Mouse (Mus musculus) macrophage (primary cell): ENCODE measurements around the gene Prl6a1. TPM values are rescaled to one million over a fixed set of nuclear protein-coding genes. Genes with fewer than 3 reads are reported as not detected.

Source experiments
- H3K27ac ChIP-seq: fragments of 350-480 bp; formaldehyde crosslinking; 2 replicates; pipeline ENCODE4 v1.9.0; 2021
- H3K36me3 ChIP-seq: fragments of 350-480 bp; formaldehyde crosslinking; 2 replicates; pipeline ENCODE4 v1.9.0; 2021; ENCODE audit errors: inconsistent target
- H3K4me3 ChIP-seq: fragments of 350-480 bp; formaldehyde crosslinking; 2 replicates; pipeline ENCODE4 v1.9.0; 2021; ENCODE audit errors: inconsistent target
- H3K79me2 ChIP-seq: fragments of 350-480 bp; formaldehyde crosslinking; 2 replicates; pipeline ENCODE4 v1.9.0; 2021; ENCODE audit errors: inconsistent target
- WGBS: methylation state at CpG from one replicate; pipeline ENCODE4 v1.1.7; 2026; ENCODE audit warnings: inconsistent platforms; ENCODE audit not compliant: missing documents; 5-methylcytosine and 5-hydroxymethylcytosine counted together
- polyA plus RNA-seq: library from polyadenylated mRNA; stranded (reverse); fragments of 250-400 nt; gene quantifications from 3 replicates; pipeline ENCODE4 v1.2.4, GENCODE M21; 2018; ENCODE audit warnings: inconsistent platforms
- total RNA-seq, 78 experiments: library from RNA; depleted of rRNA; stranded (reverse); fragments of 250-400 nt; gene quantifications; 1 replicate in 9 of 78; 2 replicates in 24 of 78; 3 replicates in 43 of 78; 4 replicates in 2 of 78; pipeline ENCODE4 v1.2.4; 2018; ENCODE audit warnings: inconsistent platforms in 56 of 78

Gene Prl6a1
- total RNA-seq (2018; cell fraction: chromatin; rRNA removed): not detected
- not detected for total RNA-seq (2018; cell fraction: cytosol; rRNA removed)
- not detected for total RNA-seq (2018; cell fraction: nucleus; rRNA removed)
- not detected in 3 replicates for polyA plus RNA-seq

- 64% methylated on average over 7 of the region's 7 CpGs for WGBS
- no peaks in the 10 kb centered on the region for H3K36me3 ChIP-seq
Measured at GRCm38 (mm10) chr13:27312334-27313225, at the start of gene Prl6a1. TSS of gene Prl6a1 (plus strand) at chr13:27312627.

DNA sequence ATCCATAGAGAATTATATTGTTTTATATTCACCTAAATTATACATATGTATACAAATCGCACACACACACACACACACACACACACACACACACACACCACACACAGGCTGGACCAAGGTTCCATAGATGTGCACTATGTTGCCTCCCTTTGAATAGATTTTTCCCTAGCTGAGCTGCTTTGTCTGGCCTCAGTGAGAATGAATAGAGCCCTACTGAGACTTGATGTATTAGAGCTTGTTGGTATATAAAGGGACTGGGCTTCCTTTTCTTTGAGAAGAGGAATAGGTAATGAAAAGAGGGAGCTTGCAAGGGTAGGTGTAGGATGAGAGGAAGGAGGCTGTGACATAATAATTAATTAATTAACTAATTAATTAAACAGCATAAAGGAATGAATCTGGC lies 22.6 kb downstream of the Prl6a1 start:
- Histone ChIP-seq H3K79me2 (no peaks in the 10 kb centered on the region), H3K27ac (no peak overlapping the region), H3K36me3 (no peaks in the 10 kb centered on the region), H3K4me3 (no peak overlapping the region)
- no CpG with 5 or more reads among the region's 1 CpGs for WGBS

More at GRCm38 (mm10) chr13:27312334-27313225, at the start of gene Prl6a1:
- no peaks in the 10 kb centered on the region for H3K79me2 ChIP-seq
- no peak within 1 kb of the TSS for H3K27ac ChIP-seq
- H3K4me3 ChIP-seq: no peak within 1 kb of the TSS

DNA sequence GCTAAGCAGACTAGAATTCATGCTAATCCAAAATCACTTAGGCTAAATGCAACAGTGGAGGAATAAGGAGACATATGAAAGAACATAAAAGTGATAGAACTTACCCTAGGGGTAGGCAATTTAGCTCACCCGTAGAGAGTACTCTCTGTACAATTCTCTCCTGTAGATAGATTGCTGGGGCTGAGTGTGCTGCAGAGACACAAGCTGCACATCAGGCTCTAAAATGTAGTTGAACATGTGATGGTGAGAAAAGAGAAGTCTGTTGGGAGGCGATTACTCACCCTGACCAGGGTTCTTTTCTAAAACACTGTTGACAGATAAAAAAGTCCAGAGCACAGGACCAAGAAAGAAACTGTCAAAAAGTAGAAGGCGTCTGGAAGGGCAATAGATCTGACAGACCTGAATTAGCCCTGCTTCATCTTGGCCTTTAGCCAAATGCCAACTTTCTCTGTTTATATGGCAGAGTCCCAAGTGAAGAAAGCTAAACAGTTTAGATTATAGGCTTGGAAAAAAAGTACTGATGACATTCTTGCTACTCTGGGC lies 30.4 kb downstream of the Prl6a1 start:
- WGBS: 80% methylated on average over 3 of the region's 3 CpGs
- no peak overlapping the region for H3K4me3 ChIP-seq
- no peaks in the 10 kb centered on the region for H3K36me3 ChIP-seq
- no peak overlapping the region for H3K27ac ChIP-seq
- no peaks in the 10 kb centered on the region for H3K79me2 ChIP-seq

GRCm38 (mm10) chr13:27345373-27345772 lies 32.9 kb downstream of the Prl6a1 start, which contains the start of gene Prl8a2:
TSS of gene Prl8a2 (plus strand) at chr13:27345673.
- Histone ChIP-seq H3K4me3 (no peak within 1 kb of the TSS), H3K36me3 (no peaks in the 10 kb centered on the region), H3K79me2 (no peaks in the 10 kb centered on the region), H3K27ac (no peak within 1 kb of the TSS)
- 70% methylated on average over 2 of the region's 2 CpGs for WGBS

Other genes with a start within 250 kb of the Prl6a1 start
- not detected in 3 replicates for gene Prl3d1, start 218.4 kb upstream of the Prl6a1 start, polyA plus RNA-seq
- gene Prl3d2, start 190.9 kb upstream of the Prl6a1 start, polyA plus RNA-seq: not detected in 3 replicates
- not detected in 3 replicates for gene Prl3d3, start 155.8 kb upstream of the Prl6a1 start, polyA plus RNA-seq
- not detected in 3 replicates for gene Prl3c1, start 116.0 kb upstream of the Prl6a1 start, polyA plus RNA-seq
- gene Prl3b1, start 70.8 kb upstream of the Prl6a1 start, polyA plus RNA-seq: not detected in 3 replicates
- gene Prl3a1, start 53.2 kb upstream of the Prl6a1 start, polyA plus RNA-seq: not detected in 3 replicates
- not detected in 3 replicates for gene Prl8a2, start 33.0 kb downstream of the Prl6a1 start, polyA plus RNA-seq
- gene Prl2b1, start 78.2 kb downstream of the Prl6a1 start, polyA plus RNA-seq: not detected in 3 replicates
- gene Prl8a6, start 126.1 kb downstream of the Prl6a1 start, polyA plus RNA-seq: not detected in 3 replicates
- not detected in 3 replicates for gene Prl8a8, start 200.6 kb downstream of the Prl6a1 start, polyA plus RNA-seq